Mouse (Mus musculus) thymus, postnatal 10 days (tissue): Measurements from ENCODE around the gene Aak1.

ENCODE experiments used
- DNase-seq, 2 experiments: peaks; one replicate each; pipeline ENCODE4 v3.0.0; 2021; ENCODE audit warnings: low spot score in 2 of 2

Gene Aak1

GRCm38 (mm10) chr6:86959006-86959405, 109.7 kb downstream of the Aak1 start:
- DNase-seq: no peak

DNA sequence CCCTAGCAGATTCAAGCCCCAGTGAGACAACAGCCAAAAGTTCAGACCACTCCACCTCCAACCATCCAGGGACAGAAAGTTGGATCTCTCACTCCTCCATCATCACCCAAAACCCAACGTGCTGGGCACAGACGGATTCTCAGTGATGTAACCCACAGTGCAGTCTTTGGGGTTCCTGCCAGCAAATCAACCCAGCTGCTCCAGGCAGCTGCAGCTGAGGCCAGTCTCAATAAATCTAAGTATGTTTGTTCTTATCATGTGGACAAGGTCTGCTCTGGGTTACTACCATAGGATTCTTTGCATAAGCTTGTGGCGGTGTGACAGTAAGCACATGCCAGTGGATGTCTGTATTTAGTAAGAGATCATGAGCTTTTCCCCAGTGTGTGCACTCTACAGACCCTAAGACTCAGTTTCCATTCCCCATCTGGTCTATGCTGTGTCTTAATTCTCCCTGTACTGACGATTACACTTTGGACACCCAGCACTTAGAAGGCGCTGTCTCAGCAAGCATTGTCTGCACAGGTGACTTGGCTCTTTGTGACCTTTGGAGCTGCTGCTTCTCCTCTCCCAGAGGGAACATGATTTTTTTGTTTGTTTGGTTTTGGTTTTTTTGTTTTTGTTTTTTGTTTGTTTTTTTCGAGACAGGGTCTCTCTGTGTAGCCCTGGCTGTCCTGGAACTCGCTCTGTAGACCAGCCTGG, 114.8 kb downstream of the Aak1 start:
- no peak for DNase-seq

DNA sequence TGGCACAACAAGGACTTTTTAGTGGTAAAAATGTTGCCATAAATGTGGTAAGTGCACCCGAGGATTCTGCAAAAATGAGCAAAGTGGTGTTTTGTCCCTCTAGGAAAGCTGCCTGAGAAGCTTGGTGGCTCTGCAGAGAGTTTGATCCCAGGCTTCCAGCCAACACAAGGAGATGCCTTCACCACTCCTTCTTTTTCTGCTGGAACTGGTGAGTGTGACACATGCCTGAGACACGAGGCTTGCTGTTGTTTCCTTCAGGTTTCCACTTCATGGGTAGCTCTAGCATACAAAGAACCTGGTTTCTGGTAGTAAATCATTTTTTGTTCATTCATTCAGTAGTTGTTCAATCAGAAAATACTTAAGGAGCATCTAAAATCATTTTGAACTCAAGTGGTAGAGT, 117.8 kb downstream of the Aak1 start:
- DNase-seq: no peak

DNA sequence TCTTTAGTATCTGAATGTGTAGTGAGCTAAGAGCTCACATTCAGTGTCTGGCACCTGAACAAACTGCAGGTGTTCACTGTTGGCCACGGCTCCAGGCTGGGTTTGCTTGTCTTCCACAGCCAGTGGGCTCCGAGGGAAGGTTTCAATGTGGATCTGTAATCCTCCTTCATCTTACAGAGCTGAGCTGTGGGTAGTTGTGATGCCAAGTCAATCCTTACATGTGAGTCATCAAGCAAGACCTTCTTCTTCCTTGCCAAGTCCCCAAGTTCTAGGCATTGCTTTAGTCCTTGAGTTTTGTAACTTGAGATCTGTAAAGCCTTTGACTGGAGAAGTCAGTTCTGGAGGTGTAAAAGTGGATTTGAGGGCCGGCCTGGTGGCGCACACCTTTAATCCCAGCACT, 124.6 kb downstream of the Aak1 start:
- DNase-seq: no peak

- no peak for DNase-seq
These were observed 129.0 kb downstream of the Aak1 start for GRCm38 (mm10) chr6:86978156-86978908.

DNA sequence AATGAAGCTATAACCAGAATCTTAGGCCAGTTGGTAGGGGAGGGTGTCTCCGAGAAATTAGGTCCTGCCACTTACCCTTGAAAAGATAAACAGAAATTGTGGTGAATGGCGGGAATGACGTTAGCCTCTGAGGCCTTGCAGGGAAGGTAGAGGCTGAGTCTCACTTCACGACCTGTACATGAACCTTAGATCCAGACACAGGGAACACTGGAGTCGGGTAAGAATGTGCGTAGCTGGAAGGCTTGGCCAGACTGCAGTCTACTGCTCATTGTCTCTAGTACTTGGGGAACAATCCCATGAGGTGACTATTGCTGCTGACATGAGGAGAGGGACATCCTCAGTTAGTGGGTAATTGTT, 129.6 kb downstream of the Aak1 start:
- no peak for DNase-seq

- DNase-seq: no peak
These were observed 131.9 kb downstream of the Aak1 start for GRCm38 (mm10) chr6:86981206-86981605.

GRCm38 (mm10) chr6:86985314-86986106, 136.2 kb downstream of the Aak1 start:
- no peak for DNase-seq

- DNase-seq: no peak
These were observed 140.3 kb downstream of the Aak1 start for GRCm38 (mm10) chr6:86989576-86989975.

GRCm38 (mm10) chr6:86991041-86991440, 141.7 kb downstream of the Aak1 start:
- DNase-seq: no peak

DNA sequence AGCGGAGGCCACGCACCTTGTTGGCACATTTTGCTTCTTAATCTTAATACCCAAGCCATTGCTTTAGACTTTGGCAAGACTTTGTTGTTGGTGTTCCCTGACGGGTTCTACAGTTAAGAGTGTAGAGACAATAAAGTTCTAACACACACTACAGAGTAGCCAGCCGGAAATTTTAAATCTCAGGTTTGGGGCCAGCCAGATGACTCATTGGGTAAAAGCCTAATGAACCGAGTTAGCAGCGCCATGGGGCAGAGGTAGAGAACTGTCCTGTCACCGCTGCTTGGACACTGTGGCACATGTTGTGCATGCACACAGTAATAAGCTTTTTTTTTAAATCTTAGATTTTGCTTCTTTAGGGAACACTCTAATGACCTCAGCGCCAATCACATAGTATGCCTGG, 143.0 kb downstream of the Aak1 start:
- DNase-seq: no peak

GRCm38 (mm10) chr6:86994254-86994653, 144.9 kb downstream of the Aak1 start:
- no peak for DNase-seq

DNA sequence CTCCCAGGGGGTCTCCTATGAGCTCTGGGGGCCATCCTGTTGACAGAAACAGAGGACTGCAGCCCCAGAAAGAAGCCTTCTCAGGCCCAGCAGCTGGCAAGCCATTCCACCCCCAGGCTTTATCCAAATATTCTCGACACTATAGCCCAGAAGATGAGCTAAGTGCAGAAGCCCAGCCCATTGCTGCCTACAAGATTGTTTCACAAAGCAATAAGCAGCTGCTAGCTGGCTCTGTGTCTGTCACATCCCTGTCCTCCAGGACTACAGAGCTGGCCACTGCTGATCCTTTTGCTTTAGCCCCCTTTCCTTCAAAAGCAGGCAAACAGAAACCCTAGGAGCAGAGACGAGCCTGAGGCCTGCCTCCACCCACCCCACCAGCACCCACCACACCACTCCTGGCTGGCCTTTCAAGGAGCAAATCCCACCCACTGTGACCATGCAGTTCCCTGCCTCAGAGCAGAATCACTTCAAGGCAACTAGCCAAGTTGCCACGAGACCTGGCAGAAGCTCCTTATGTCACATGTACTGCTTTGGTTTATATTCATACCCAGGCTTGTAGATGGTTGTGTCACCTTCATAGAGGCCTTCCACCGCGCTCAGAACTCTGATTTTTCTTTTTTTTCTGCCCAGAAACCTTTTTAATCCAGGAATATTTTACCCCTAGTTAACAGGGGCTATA, 147.5 kb downstream of the Aak1 start:
- no peak for DNase-seq

DNA sequence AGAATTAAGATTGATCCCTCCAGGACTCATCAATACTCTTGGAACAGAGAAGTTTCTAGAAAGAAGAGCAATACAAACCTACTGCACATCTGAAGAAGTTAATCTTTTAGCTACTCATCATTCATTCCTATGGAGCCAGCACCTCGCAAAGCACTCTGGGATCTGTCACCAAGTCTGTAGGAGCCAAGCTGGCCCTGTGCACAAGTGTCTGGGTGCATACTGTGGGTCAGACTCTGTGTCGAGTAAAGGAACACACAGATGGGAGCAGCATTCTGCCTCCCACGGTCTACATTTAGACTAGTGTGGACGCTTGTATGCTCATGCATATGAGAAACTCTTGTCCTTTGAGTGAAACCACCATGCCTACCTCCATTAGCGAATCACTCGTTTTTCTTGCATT, 148.0 kb downstream of the Aak1 start:
- DNase-seq: no peak

- no peak for DNase-seq
These were observed 152.7 kb downstream of the Aak1 start for GRCm38 (mm10) chr6:87001995-87002394.

GRCm38 (mm10) chr6:87002521-87003055, 153.3 kb downstream of the Aak1 start:
- DNase-seq: peak; percentile 34 to 76

DNA sequence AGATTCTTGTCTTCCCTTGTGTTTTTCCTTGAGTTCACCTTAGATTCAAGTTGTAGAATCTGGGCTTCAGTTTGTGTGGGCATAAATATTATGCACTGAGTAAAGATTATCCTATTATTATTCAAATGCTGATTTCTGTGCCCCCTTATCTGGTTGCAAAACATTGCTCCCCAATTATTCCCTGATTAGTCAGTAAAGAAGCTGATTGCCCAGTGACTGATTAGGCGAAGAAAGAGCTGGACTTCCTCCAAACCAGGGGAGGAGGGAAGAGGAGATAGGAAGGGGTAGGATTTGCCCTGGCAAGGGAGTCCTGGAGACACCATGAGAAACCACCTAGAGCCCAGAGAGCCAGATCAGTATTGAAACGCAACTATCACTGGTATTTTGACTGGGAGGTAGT, 154.8 kb downstream of the Aak1 start:
- no peak for DNase-seq

GRCm38 (mm10) chr6:87005577-87005976, 156.3 kb downstream of the Aak1 start:
- no peak for DNase-seq

- DNase-seq: no peak
These were observed 159.6 kb downstream of the Aak1 start, which contains the start of gene Nfu1 for GRCm38 (mm10) chr6:87008887-87009286. TSS of gene Nfu1 (plus strand) at chr6:87009236.

DNA sequence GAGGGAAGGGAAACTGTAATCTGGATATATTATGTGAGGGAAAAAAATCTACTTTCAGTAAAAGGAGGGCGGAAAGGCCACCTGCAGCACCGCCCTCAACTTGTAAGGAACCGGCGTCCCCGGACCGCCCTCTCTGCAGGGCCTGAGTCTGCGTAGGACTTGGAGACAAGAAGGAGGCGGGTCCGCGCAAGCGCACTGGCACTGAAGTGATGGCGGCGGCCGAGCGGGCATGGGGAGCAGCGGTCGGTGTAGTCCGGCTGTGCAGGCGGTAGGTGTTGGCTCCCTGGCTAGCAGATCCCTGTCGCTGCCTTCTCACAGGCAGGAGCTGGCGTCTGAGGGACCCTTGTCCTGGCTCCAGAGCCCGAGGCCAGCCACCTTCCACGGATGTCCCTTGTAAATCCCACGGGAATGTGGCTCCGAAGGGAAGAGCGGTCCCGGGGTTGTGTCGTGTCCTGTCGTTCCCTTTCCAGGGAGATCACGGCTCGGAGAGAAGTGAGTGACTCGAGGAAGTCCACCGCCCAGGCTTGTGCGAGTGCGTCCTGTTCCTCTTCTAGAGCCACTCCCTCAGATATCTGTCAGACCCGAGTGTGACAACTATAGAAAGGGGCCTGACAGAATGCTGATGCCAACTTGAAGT, 160.5 kb downstream of the Aak1 start:
- peak; percentile 92 to 96 for DNase-seq

DNA sequence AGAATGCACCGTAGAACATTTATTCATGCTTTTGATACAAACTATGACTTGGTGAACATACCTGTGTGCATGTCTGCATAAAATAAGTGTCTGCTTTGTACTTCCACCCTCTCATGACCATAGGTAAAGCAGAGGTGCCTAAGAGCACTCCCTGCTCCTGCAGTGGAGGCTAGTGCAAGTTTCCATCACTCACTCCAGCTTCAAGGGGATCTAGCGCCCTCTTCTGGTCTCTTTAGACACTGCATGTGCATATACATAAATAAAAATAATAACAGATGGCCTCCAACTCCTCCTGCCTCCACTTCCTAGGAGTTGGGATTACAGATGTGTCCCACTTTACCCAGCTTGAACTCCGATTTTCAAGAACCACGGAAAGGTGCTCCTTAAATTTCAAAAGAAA, 167.6 kb downstream of the Aak1 start:
- peak in 1 of 2 experiments; percentile 56 for DNase-seq
